Mouse (Mus musculus) gastrocnemius, postnatal 14 days (tissue): Measurements from ENCODE around the gene Stk10. TPM values are rescaled to one million over a fixed set of nuclear protein-coding genes. Genes with fewer than 3 reads are reported as not detected.
"Not testable (repeated sequence)": the region's sequence is repeated elsewhere in the genome, so short reads cannot be mapped to it uniquely, and the experiment has no call there.

Experiments used
- DNase-seq: peaks from one replicate; pipeline ENCODE4 v3.0.0; 2021; ENCODE audit warnings: mixed read lengths
- intact Hi-C: fragments of 180-260 bp; cut with DNase I; formaldehyde crosslinking; loops from one replicate; pipeline ENCODE4 v1.15.1; 2025; ENCODE audit warnings: low total_unique reads
- total RNA-seq, 2 experiments: library from RNA; stranded (reverse); gene quantifications; 2 replicates each; pipeline ENCODE4 v1.2.3; 2021

Stk10 gene
- total RNA-seq, 2 experiments from 2014 or later = 4.9 to 6.9 TPM

DNA sequence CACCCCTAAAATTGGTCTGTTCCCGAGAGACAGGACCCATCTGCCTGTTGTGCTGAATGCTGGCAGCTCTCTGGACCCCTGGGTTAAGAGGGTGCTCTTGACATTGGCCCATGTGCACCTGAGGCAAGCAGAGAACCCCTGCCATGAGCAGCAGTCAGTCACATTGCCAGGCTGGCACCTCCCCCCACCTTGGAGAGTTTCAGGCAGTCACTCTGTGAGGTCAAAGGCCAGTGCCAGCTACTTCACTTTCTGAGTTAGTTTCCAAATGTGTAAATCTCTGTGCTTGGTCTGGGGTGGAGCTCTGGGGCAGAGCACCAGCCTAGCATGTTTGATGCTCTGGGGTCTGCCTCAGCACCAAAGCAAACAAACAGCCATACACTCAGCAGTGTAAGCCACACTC lies 84.9 kb downstream of the Stk10 start:
- no peak for DNase-seq
- intact Hi-C loops = no loop called here

DNA sequence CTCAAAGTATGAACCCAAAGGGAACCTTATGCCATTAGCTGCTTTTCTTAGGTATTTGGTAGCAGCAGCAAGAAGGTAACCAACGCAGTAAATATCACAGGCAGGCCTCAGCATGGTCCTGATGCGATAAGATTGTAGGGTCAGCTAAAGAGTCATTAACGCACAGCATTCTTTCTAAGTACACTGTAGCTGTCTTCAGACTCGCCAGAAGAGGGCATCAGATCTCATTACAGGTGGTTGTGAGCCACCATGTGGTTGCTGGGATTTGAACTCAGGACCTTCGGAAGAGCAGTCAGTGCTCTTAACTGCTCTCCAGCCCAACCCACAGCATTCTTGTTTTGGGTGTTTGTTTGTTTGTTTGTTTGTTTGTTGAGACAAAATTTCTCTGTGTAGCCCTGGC lies 85.5 kb downstream of the Stk10 start:
- intact Hi-C loops, DNase-seq: not testable (repeated sequence)

DNA sequence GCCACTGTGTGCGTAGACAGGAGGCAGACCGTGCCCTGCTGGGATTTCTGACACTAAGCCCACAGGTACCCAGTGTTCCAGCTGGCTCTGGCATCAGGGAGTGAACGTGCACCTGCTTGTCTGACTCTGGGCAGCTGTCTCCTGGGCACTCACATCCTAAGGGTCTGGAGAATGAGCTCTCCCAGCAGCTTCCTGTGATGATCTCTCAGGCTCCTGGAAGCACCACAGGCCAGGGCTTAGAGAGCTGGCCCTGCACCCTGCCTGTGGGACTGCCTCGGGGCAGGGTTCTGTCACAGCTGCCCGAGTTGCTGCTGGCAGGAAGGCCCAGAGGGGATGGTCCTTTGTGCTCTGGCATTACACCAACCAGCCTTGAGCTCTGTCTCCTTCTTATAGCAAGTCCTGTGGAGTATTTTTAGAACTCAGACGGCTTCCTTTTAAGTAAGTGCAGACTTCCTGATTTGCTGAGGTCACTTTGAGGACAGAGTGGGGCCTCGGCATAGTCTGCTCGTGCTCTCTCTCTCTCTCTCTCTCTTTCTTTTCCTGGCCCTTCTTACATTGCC lies 86.2 kb downstream of the Stk10 start:
- intact Hi-C loops = no loop called here
- peak; percentile 76 for DNase-seq

DNA sequence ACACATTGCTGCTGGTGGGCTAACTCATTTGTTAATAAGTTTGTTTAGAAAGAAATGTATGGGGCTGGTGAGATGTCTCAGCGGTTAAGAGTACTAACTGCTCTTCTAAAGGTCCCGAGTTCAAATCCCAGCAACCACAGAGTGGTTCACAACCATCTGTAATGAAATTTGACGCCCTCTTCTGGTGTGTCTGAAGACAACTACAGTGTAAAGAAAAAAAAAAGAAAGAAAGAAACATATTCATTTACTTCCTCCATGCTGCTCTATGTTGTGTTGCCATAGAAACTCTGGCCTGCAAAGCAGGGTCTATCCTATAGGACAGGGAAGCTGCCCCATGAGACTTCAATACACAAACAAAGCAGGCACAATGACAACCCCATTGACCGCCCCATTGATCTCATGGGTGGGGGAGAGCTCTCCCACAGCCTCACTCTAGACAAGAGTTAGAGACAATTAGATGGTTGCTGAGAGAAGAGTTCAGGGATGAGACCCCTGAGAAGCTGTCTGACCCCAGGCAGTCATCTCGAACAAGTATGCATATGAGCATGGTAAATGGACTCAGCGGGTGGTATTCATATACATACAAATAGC lies 86.9 kb downstream of the Stk10 start:
- no peak for DNase-seq
- intact Hi-C loops = loop anchor here (10.0 kb wide), 1 partner anchor 525 kb away; the partner anchor contains the start of gene Fgf18

DNA sequence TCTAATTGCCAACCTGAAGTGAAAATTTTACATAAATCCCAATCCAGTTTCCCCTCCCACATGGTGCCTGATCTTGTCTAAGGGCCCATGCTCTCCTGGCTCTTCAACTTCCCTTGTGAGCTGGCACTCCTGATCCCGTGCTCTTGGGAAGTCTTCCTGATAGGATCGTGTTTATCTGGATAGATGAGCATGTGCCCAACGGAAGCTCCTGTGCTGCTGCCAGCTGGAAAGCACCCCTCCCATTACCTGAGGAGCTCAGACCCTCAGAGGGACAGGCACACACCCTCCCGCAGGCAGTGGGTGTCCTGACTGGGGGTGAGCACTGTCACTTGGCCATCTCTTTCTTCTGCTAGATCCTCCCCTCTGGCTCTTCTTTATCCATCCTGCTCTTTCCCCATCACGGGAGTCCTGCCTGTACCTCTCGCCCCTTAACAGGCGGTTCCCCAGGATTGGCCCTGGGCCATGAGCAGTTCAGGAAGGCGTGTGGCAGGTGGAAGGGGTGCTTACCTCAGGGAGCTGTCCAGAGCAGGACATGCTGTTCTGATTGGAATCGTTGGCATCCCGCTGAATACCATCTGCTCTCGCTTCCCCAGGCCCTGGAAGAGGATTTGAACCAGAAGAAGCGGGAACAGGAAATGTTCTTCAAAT lies 88.8 kb downstream of the Stk10 start:
- no peak for DNase-seq
- intact Hi-C loops = loop anchor here (10.0 kb wide), 1 partner anchor 523 kb away; the partner anchor contains the start of gene Fgf18

DNA sequence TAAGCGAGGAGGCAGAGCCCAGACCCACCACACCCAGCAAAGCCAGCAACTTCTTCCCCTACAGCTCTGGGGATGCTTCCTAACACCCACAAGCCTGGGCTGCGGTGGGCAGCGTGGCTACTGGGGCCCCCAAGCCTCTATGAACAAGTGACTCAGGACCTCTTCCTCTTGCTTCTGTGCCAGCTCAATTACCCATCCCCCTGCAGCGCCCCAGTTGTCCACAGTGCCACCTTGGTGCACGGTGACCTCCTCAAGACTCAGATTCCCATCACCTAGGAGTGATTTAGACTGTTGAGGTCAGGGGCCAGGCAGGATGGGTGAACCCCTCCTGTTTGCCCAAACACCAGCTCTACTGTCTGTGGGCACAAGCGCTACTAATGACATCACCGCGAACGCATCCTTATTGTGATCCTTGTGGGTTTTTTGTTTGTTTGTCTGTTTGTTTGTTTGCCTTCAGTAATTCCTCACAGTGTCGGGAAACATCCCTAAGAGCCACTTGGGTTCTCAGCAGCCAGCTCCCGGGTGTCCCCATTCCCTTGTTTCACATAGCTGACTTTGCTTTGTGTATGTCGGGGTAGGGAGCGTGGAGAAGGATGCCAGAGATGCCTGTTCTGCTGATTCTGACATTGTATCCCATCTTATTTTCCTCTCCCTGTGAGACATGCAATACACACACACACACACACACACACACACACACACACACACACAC lies 89.5 kb downstream of the Stk10 start:
- intact Hi-C loops = loop anchor here (10.0 kb wide), 1 partner anchor 522 kb away; the partner anchor contains the start of gene Fgf18
- no peak for DNase-seq

DNA sequence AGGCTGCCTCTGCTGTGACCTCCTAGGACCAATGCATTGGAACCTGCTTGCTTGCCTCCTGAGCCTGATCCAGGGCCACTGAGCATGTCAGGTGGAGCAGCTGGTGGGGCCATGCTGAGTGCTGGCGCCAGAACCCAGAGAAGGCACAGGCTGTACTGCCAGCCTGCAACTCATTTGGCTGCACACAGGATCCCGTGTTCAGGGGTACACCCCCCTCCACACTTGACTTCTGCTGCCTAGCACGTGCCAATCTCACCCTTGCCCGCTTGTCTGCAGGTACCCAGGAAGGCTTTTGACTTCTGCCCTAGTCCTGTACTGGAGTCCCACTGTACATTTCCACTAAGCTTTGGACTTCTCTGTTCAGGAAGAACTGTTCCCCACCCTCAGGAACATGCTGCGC lies 90.1 kb downstream of the Stk10 start:
- DNase-seq = peak; percentile 30
- intact Hi-C loops = loop anchor here (10.0 kb wide), 1 partner anchor 522 kb away; the partner anchor contains the start of gene Fgf18

DNA sequence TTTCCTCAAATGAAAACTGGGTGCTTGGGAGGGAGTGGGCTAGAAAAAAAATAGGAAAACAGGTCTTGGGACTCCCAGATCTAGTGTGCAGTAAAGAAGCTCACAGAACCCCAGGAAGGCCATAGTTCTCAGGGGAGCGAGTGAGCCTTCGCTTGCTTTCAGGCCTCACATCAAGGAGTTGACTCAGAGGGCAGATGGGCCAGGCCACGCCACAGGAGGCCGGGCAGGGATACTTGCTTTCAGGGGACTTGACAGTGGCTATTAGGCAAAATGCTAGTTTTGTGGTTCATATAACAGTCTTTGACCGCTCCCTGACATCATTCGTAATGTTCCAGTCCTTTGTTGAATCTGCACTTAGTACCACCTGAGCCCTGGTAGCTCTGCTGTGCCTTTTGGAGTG lies 90.8 kb downstream of the Stk10 start:
- intact Hi-C loops = loop anchor here (10.0 kb wide), 1 partner anchor 521 kb away; the partner anchor contains the start of gene Fgf18

DNA sequence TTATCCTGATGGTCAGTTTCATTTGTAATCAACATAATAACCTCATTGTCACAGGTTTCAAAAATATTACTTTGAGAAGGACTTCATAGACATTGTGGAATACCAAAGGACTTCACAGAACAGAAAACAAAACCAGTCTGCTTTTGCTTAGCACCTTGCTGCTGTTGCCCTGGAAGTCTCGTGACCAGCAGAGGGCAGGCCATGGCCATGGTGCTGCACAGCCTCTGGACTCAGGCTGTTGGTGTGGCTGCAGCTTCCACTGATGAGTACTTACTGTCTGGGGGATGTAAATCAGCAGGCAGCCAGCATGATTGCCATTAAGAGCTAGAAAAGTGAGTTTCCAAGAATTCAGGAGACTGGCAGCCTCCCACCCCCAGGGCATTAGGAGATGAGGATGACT lies 92.6 kb downstream of the Stk10 start:
- intact Hi-C loops = loop anchor here (5.0 to 10.0 kb wide), 2 partner anchors 82 to 519 kb away; partner anchors contain the start of gene Fgf18
- DNase-seq = peak; percentile 79

More for the DNA sequence above, 90.8 kb downstream of the Stk10 start:
- DNase-seq = no peak

DNA sequence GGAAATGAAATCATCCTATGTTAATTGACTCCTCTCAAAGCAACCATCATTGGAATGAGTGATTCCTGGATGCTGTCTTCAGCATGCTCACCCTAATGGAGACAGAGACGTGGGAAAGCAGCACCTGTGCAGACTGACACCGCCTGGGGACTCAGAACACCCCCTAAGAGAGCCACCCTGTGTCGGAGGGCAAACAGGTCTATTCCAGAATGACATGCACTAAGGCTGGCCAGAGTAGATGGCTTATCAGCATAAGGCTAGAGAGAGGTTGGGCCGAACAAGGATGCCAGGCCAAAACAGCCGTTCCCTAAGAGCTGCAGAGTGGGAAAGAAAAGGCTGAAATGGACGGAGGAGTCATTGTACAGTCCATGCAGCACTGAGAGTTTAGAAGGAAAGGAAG lies 93.0 kb downstream of the Stk10 start:
- intact Hi-C loops = loop anchor here (5.0 to 10.0 kb wide), 2 partner anchors 81 to 519 kb away; partner anchors contain the start of gene Fgf18
- no peak for DNase-seq

DNA sequence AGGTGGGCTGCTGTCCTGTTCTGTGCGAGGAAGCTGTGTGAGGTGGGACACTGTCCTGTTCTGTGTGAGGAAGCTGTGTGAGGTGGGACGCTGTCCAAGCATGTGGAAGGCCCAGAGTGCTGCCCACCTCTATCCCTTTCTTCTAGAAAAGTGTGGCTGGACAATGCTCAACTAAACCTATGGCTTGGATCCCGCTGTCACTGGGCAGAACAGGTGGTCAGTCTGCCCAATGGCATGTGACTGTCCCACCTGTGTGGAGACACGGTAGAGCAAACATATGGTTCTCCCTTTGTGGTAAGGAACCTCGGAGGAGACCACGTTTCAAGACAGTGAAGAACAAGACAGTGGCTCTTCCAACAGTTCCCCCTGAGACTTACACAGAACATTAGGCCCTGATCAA lies 94.8 kb downstream of the Stk10 start:
- intact Hi-C loops = loop anchor here (5.0 to 10.0 kb wide), 2 partner anchors 79 to 517 kb away; partner anchors contain the start of gene Fgf18

DNA sequence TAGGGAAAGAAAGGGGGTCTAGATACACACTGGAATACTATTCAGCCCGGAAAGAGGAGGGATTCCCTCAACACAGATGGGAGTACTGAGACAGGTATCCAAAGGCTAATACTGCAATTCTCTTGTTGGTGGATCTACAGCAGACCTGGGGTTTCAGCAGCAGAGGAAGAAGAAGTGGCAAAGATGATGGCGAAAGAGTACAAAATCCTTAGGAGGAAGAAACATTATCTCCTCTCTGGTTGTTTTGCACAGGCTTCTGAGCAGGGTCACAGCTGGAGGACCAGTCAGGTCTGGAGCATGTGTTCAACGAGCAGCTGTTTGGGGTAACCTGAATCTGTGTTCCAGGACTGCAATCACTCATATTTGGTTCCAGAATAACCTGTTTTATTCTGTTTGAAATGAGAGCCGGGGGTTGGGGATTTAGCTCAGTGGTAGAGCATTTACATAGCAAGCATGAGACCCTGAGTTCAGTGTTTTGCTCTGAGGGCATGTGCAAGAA lies 96.7 kb downstream of the Stk10 start:
- no peak for DNase-seq
- intact Hi-C loops = loop anchor here (5.0 to 10.0 kb wide), 2 partner anchors 78 to 515 kb away; partner anchors contain the start of gene Fgf18

More for the DNA sequence above, 94.8 kb downstream of the Stk10 start:
- no peak for DNase-seq

DNA sequence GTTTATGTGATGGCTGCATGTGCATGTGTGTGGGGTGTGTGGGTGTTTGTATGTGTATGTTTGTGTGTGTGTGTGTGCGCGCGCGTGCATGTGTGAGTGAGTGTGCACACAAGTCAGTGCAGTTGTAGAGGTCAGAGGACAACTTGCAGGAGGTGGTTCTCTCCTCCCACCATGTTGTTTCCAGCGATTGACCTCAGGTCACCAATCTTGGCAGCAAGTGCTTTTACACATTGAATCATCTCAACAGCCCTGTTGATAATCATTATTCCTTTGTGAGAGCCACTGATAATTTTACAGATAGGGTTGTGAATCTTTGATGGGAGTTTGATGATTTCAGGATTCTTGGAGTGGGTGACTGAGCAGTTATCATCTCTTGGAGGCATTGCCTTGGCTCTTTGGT lies 99.6 kb downstream of the Stk10 start:
- intact Hi-C loops = no loop called here
- DNase-seq = no peak

DNA sequence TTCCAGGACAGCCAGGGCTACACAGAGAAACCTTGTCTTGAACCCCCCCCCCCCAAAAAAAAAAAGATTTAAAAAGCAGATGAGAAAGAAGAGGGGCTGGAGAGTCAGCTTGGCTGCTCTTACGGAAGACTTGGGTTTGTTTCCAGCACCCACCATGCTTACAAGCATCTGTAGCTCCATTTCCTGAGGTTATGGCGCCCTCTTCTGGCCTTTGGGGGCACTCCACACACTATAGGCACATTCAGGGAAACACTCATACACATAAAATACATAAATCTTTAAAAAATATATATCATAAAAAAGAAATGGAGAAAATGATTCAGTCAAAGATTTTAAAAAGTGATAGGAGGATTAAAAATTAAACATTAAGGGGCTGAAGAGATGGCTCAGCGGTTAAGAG lies 100.4 kb downstream of the Stk10 start:
- intact Hi-C loops = no loop called here
- no peak for DNase-seq

DNA sequence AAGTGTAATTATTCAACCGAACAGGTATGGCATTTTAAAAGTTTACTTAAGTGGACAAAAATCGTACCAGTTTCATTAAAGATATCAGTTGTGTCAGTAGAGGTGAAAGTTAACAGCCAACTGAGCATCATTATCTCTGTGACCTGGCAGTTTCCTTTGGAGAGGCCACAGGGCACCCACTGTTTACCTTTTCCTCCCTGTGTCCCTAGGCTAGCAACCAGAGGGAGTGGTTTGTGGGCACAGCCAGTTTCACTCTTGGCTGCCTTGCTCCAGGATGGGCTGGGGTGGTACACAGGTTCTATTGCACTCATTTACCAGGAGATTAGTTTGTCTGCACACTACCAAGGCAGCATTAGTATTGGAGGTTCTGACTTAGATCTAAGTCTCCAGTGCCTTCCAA lies 101.0 kb downstream of the Stk10 start:
- DNase-seq = no peak
- intact Hi-C loops = no loop called here

DNA sequence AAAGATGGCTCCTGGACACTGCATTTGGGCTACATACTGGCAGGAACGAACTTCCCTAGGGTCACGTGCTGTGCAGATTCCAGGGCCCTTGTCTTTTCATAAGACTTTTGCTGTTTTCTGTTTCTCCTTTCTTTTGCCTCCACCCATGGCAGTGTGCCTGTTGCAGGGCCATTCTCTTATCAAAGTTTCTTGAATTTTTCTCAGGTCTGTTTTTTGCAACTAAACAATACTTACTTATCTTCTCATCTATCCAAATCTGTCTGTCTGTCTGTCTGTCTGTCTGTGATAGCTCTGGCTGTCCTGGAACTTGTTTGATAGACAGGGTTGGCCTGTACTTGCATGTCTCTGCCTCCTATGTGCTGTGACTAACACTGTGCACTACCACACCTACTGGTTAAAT lies 101.7 kb downstream of the Stk10 start:
- intact Hi-C loops = no loop called here

DNA sequence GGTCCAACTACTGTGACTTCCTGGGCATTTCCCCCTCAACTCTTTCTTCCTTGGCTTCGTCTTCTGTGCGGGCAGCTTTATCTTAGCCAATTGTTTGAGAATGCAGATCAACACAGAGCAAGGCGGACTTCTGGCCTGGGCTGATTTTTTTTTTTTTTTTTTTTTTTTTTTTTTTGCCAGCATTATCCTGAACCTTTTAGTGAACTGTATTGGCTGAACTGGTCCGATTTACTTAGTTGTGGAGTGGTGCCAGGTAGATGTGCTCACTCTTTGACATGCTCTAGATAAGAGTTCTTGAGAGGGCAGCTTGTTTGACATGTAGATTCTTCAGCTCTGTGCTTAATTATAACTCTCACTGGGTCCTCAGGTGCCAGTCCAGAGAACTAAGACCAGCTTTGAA lies 103.2 kb downstream of the Stk10 start:
- intact Hi-C loops = no loop called here
- no peak for DNase-seq

More for the DNA sequence above, 101.7 kb downstream of the Stk10 start:
- no peak for DNase-seq

DNA sequence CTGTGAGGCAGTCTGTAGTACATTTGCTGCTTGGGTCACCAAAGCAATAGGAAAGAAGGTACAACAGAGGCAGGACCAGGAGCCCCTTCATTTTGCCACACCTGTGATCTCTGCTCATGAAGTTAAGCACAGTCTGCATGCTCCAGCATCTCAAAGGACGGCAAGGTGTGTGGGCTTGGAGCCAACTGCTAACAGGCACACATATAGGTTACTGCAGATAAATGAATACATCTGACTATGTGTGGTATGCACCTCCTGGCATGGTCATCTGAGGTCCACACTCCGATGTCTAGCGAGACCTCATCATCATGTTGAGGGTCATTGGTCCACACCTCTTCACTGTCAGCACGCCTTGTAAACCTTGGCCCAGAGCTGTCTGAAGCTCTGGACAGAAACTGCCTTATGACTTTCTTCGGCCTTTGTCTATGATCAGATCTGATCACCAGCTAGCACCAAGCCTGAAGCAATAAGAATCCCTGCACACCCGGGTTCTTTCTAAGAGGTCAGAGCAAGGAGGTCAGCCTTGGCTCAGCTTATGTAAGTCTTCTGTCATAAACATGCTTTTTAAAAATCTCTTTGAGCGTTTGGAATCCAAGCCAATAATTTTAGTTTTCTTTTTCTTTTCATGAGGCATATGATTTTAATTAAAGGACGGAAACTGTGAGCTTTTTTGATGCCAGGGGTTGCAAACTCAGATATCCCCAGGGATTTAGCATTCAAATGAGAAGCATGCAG lies 105.6 kb downstream of the Stk10 start:
- DNase-seq = no peak
- intact Hi-C loops = no loop called here

DNA sequence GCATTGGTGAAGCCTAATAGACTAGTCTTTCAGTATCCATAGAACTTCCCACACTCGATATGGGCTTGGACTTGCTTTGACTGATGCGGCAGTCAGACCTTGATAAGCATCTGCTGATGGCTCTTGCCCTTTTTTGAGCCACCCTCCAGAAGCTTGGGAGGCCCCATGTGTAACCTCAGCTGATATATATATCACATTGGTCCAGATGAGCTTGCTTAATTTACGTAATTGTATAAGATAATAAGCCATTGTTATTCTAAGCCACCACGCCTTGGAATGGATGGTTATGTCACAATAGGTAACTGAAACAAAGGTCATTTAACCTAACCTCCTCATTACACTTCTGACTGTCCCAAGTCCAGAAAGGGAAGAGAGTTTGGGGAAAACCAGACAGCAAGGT lies 107.5 kb downstream of the Stk10 start:
- intact Hi-C loops = no loop called here
- no peak for DNase-seq
